Mouse (Mus musculus) heart, postnatal 0 days (tissue): ENCODE measurements around the gene Pde4b. TPM values are rescaled to one million over a fixed set of nuclear protein-coding genes. Genes with fewer than 3 reads are reported as not detected.

Source experiments
- ATAC-seq: fragments of 200-750 bp; cut with Nextera tagmentation; 2 replicates; pipeline ENCODE4 v1.8.0; 2017; ENCODE audit warnings: low read depth, moderate number of reproducible peaks, moderate library complexity; ENCODE audit not compliant: insufficient read depth
- DNase-seq: peaks from one replicate; pipeline ENCODE4 v3.0.0-alpha.2; 2016; ENCODE audit warnings: low spot score
- H3K27ac ChIP-seq: fragments of 300-500 bp; sonication (generic); 2 replicates; pipeline ENCODE4 v1.5.1; 2014; ENCODE audit warnings: low read depth, mild to moderate bottlenecking
- H3K27me3 ChIP-seq: fragments of 300-500 bp; sonication (generic); 2 replicates; pipeline ENCODE4 v1.6.1; 2014; ENCODE audit warnings: low read length, mixed read lengths; ENCODE audit not compliant: control insufficient read depth, insufficient read depth
- H3K36me3 ChIP-seq: fragments of 300-500 bp; sonication (generic); replicated peaks from 2 replicates; pipeline ENCODE4 v1.6.1; 2014; ENCODE audit warnings: low read length, mixed read lengths; ENCODE audit not compliant: control insufficient read depth, insufficient read depth
- H3K4me1 ChIP-seq: fragments of 300-500 bp; sonication (generic); 2 replicates; pipeline ENCODE4 v1.6.1; 2014; ENCODE audit warnings: antibody characterized with exemption; ENCODE audit not compliant: control insufficient read depth, insufficient read depth
- H3K4me2 ChIP-seq: fragments of 300-500 bp; sonication (generic); 2 replicates; pipeline ENCODE4 v1.6.1; 2014; ENCODE audit warnings: low read depth, mild to moderate bottlenecking, low read length, moderate library complexity
- H3K4me3 ChIP-seq: fragments of 300-500 bp; sonication (generic); 2 replicates; pipeline ENCODE4 v1.5.1; 2014; ENCODE audit warnings: low read depth, low read length
- H3K9ac ChIP-seq: fragments of 300-500 bp; sonication (generic); replicated peaks from 2 replicates; pipeline ENCODE4 v1.6.1; 2014; ENCODE audit warnings: low read depth, low read length, mixed read lengths
- H3K9me3 ChIP-seq: fragments of 300-500 bp; sonication (generic); replicated peaks from 2 replicates; pipeline ENCODE4 v1.6.1; 2016; ENCODE audit warnings: low read length; ENCODE audit not compliant: control insufficient read depth
- CTCF ChIP-seq: IDR thresholded peaks from 2 replicates; pipeline ENCODE4 v1.5.1; 2016; ENCODE audit warnings: antibody characterized with exemption, control low read depth, low read depth
- EP300 ChIP-seq: IDR thresholded peaks from 2 replicates; pipeline ENCODE4 v1.6.1; 2016; ENCODE audit warnings: antibody characterized with exemption, low read depth
- WGBS: fragments of 180-500 bp; shearing (Covaris S2); extraction: QIAGEN DNeasy Blood & Tissue Kit; methylation state at CpG from one replicate; pipeline ENCODE4 v1.1.7; 2014; 5-methylcytosine and 5-hydroxymethylcytosine counted together
- polyA plus RNA-seq: library from polyadenylated mRNA; unstranded; fragments of >200 nt; fragmentation: Nextera tagmentation; extraction: Ambion mirVana; gene quantifications from 2 replicates; pipeline ENCODE4 v1.2.1, GENCODE M21; 2015
- total RNA-seq: library from RNA; depleted of rRNA; stranded (reverse); fragments of >200 nt; gene quantifications from 2 replicates; pipeline ENCODE4 v1.2.3, GENCODE M21; 2014; ENCODE audit warnings: low replicate concordance

The Pde4b gene
- total and polyA plus RNA-seq, 2 experiments from 2014 or later, result 30.8 to 50.1 TPM

GRCm38 (mm10) chr4:102253994-102254393 lies 166.7 kb downstream of the Pde4b start:
- Histone ChIP-seq H3K36me3 (no peaks in the 10 kb centered on the region), H3K9ac (no peak overlapping the region), H3K4me2 (peak overlapping the region; percentile 74), H3K27me3 (no peaks in the 10 kb centered on the region), H3K9me3 (no peaks in the 10 kb centered on the region), H3K27ac (no peak overlapping the region), H3K4me1 (0 out of 2 replicates have a peak, but pooled peaks cover 7% of the 10 kb centered on the region), H3K4me3 (no peak overlapping the region; the same call in 1 of the 2 replicates)
- DNase-seq, result no peak
- ATAC-seq, result no peak
- TF ChIP-seq EP300 (no peak), CTCF (no peak)

DNA sequence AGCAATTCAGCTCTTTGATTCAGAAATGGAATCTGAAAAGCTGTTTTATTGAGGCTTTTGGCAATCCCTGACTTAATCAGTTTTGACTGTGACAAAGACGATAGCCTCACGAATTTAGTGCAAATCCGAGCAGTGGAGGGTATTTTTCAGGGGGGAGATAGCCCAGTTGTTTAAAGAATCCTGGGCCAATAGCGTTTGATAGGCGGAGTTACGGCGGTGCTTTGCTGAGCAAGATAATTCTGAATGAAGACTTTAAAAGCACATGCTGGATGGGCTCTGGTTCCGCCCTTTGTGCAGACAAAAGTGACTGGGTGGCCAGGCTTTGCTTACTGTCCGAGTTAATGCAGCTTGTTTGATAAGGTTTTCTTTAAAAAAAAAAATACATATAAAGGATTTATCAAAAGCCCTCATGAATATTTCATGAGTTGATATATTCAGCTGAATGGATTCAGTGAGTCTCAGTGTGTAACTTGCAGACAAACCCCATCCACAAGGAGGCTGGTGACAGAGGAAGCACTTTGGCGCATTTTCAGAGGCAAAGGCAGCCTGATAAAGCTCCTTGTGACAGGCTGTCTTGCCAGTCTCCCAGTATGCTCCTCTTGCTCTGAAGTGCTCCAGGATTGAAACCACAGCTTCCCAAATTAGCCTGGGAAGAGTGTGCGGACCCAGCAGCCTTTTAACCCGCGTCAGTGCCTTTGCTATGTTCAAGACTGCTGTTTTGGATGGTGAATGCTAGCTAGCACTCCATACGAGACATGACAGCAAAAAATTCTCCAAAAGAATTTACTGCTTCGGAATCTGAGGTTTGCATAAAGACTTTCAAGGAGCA lies 167.3 kb downstream of the Pde4b start:
- DNase-seq, result peak; percentile 72
- Histone ChIP-seq H3K4me2 (peak overlapping the region; percentile 74), H3K36me3 (no peaks in the 10 kb centered on the region), H3K4me1 (0 out of 2 replicates have a peak, but pooled peaks cover 7% of the 10 kb centered on the region), H3K4me3 (peak overlapping the region; percentile 53), H3K27me3 (no peaks in the 10 kb centered on the region), H3K27ac (peak overlapping the region; percentile 89), H3K9me3 (no peaks in the 10 kb centered on the region), H3K9ac (peak overlapping the region; percentile 65)
- WGBS, result 5% methylated on average over 15 of the region's 15 CpGs
- ATAC-seq, result peak; percentile 75
- TF ChIP-seq EP300 (no peak), CTCF (no peak; the same call in 1 of the 2 replicates)

DNA sequence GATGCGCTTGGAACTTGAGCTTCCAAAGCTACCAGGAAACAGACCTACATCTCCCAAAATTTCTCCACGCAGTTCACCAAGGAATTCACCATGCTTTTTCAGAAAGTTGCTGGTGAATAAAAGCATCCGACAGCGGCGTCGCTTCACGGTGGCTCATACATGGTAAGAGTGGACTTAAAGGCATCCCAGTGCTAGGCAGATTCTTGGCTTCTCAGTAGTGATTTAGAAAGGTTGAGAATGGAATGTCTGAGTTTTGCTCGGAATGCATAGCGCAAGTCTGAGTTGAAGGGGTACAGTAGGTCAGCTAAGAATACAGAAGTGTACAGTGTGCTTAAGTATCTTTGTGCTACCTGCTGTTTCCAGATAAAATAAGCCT lies 167.9 kb downstream of the Pde4b start:
- no peak for DNase-seq
- no peaks in the 10 kb centered on the region for H3K9me3 ChIP-seq
- TF ChIP-seq EP300, result no peak
- no peak for TF ChIP-seq CTCF
- ATAC-seq, result peak; percentile 45; the same call in 1 of the 2 replicates
- H3K4me2 ChIP-seq, result peak overlapping the region; percentile 74
- no peaks in the 10 kb centered on the region for H3K36me3 ChIP-seq
- peak overlapping the region; percentile 65 for H3K9ac ChIP-seq
- 11% methylated on average over 9 of the region's 9 CpGs for WGBS
- H3K4me1 ChIP-seq, result 0 out of 2 replicates have a peak, but pooled peaks cover 7% of the 10 kb centered on the region
- no peaks in the 10 kb centered on the region for H3K27me3 ChIP-seq
- peak overlapping the region; percentile 89 for H3K27ac ChIP-seq
- H3K4me3 ChIP-seq, result peak overlapping the region; percentile 53

DNA sequence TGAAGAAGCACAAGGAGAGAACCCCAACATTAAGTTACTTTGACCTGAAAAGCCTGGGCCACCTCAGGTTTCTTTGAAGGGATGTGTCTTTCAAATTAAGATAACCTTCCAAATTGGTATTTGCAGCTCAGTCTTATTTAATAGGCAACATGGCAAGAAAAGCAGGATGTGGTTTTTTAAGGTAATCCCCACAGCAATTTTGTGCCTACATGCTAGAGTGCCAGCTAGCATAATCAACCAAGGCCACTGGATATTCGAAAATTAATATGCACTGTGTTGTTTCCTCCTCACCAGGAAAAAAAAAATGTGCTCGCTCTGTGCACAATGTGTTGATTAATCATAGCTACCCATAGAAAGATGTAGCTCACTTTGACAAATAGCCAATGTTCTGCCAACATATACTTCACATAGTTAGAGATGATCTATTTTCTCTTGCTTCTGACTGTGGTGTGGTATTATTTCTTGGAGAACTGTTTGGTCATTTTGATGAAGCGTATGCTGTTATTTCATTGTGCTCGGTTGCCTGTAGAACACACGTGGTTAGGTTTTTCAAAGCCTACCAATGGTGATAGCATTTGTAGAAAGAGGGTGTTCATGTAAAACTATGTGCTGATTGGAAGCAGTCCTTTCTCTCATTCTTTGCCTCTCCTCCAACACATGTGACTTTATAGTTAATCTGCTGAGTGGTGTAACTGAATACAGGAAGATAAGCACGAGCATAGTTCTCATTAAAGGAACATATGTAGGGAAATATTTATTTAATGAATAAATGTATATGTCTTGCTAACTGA lies 169.0 kb downstream of the Pde4b start:
- Histone ChIP-seq H3K27me3 (no peaks in the 10 kb centered on the region), H3K36me3 (no peaks in the 10 kb centered on the region), H3K4me3 (peak overlapping the region; percentile 53), H3K4me2 (peak overlapping the region; percentile 74), H3K4me1 (0 out of 2 replicates have a peak, but pooled peaks cover 7% of the 10 kb centered on the region), H3K9ac (peak overlapping the region; percentile 52), H3K27ac (peak overlapping the region; percentile 89), H3K9me3 (no peaks in the 10 kb centered on the region)
- TF ChIP-seq EP300 (no peak), CTCF (no peak)
- DNase-seq (peak; percentile 78), ATAC-seq (peak; percentile 71)
- WGBS, result 33% methylated on average over 6 of the region's 6 CpGs

DNA sequence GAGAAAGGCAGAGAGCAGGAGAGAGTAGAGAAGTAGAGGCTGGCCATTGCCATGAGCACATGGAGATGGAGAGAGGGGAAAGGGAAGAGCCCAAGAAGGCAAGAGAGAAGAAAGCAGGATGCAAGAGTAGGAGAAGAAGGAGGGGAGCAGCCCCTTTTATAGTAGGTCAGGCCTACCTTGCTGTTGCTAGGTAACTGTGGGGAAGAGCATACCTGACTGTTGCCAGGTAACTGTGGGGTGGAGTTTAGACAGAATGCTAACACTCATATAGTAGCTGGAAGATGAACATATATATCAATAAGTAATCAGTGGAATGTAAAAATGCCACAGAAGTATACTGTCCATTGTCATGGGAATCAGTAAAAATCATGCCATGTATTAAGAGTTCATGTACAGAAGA lies 172.9 kb downstream of the Pde4b start:
- no peak overlapping the region for H3K9ac ChIP-seq
- TF ChIP-seq EP300 (no peak), CTCF (no peak)
- ATAC-seq, result no peak

More for the DNA sequence above, 172.9 kb downstream of the Pde4b start:
- no peak for DNase-seq
- H3K27me3 ChIP-seq, result no peaks in the 10 kb centered on the region
- H3K9me3 ChIP-seq, result no peaks in the 10 kb centered on the region
- no peaks in the 10 kb centered on the region for H3K36me3 ChIP-seq
- no peak overlapping the region for H3K4me2 ChIP-seq
- H3K4me1 ChIP-seq, result 0 out of 2 replicates have a peak, but pooled peaks cover 7% of the 10 kb centered on the region
- H3K27ac ChIP-seq, result no peak overlapping the region
- no peak overlapping the region for H3K4me3 ChIP-seq
